Mouse (Mus musculus) kidney, embryonic 16.5 days (tissue): Measurements from ENCODE around the gene Sgo2a. TPM values are rescaled to one million over a fixed set of nuclear protein-coding genes. Genes with fewer than 3 reads are reported as not detected.
A peak's percentile ranks its signal among the peaks of the same experiment; 100 is the strongest.

Experiments used
- ATAC-seq: fragments of 200-750 bp; cut with Nextera tagmentation; 2 replicates; pipeline ENCODE4 v1.8.0; 2017; ENCODE audit warnings: moderate TSS enrichment; ENCODE audit not compliant: low FRiP score, low TSS enrichment
- H3K27ac ChIP-seq: fragments of 300-500 bp; sonication (generic); 2 replicates; pipeline ENCODE4 v1.5.1; 2014; ENCODE audit warnings: low read length
- H3K27me3 ChIP-seq: fragments of 300-500 bp; sonication (generic); 2 replicates; pipeline ENCODE4 v1.6.1; 2014; ENCODE audit warnings: low read length, control low read depth, mixed read lengths; ENCODE audit not compliant: insufficient read depth
- H3K36me3 ChIP-seq: fragments of 300-500 bp; sonication (generic); 2 replicates; pipeline ENCODE4 v1.6.1; 2014; ENCODE audit warnings: low read length, control low read depth, mixed read lengths; ENCODE audit not compliant: insufficient read depth
- H3K4me1 ChIP-seq: fragments of 300-500 bp; sonication (generic); 2 replicates; pipeline ENCODE4 v1.6.1; 2014; ENCODE audit warnings: low read length, control low read depth, mixed read lengths; ENCODE audit not compliant: insufficient read depth
- H3K4me2 ChIP-seq: fragments of 300-500 bp; sonication (generic); replicated peaks from 2 replicates; pipeline ENCODE4 v1.6.1; 2014; ENCODE audit warnings: low read depth, low read length
- H3K4me3 ChIP-seq: fragments of 300-500 bp; sonication (generic); 2 replicates; pipeline ENCODE4 v1.5.1; 2014; ENCODE audit warnings: mild to moderate bottlenecking, low read length
- H3K9ac ChIP-seq: fragments of 300-500 bp; sonication (generic); replicated peaks from 2 replicates; pipeline ENCODE4 v1.6.1; 2014; ENCODE audit warnings: low read length
- H3K9me3 ChIP-seq: fragments of 300-500 bp; sonication (generic); 2 replicates; pipeline ENCODE4 v1.6.1; 2016; ENCODE audit warnings: low read length, control low read depth
- WGBS: fragments of 180-500 bp; shearing (Covaris S2); extraction: QIAGEN DNeasy Blood & Tissue Kit; methylation state at CpG from one replicate; pipeline ENCODE4 v1.1.7; 2014; 5-methylcytosine and 5-hydroxymethylcytosine counted together
- polyA plus RNA-seq: library from polyadenylated mRNA; unstranded; fragments of >200 nt; fragmentation: Nextera tagmentation; extraction: Ambion mirVana; gene quantifications from 2 replicates; pipeline ENCODE4 v1.2.1, GENCODE M21; 2015

Sgo2a gene
- polyA plus RNA-seq, 1 experiment from 2014 or later = 15.6 TPM

- Histone ChIP-seq H3K4me3 (no peak overlapping the region), H3K9me3 (no peaks in the 10 kb centered on the region), H3K4me1 (0 out of 2 replicates have a peak, but pooled peaks cover 2% of the 10 kb centered on the region), H3K27ac (0 out of 2 replicates have a peak overlapping the region, but pooled peaks have one; percentile 12), H3K27me3 (no peaks in the 10 kb centered on the region), H3K36me3 (no peaks in the 10 kb centered on the region), H3K4me2 (no peak overlapping the region), H3K9ac (no peak overlapping the region)
- ATAC-seq = 0 out of 2 replicates have a peak, but pooled peaks have one; percentile 59
- 60% methylated on average over 11 of the region's 11 CpGs for WGBS
These were observed 61.2 kb downstream of the Sgo2a start for GRCm38 (mm10) chr1:58056939-58057338.

GRCm38 (mm10) chr1:58058846-58059245 lies 63.1 kb downstream of the Sgo2a start:
- H3K36me3 ChIP-seq = no peaks in the 10 kb centered on the region
- no peaks in the 10 kb centered on the region for H3K9me3 ChIP-seq
- ATAC-seq = no peak
- H3K4me2 ChIP-seq = no peak overlapping the region
- WGBS = 90% methylated on average over 4 of the region's 4 CpGs
- 0 out of 2 replicates have a peak, but pooled peaks cover 2% of the 10 kb centered on the region for H3K4me1 ChIP-seq
- H3K27ac ChIP-seq = no peak overlapping the region
- H3K27me3 ChIP-seq = no peaks in the 10 kb centered on the region
- H3K4me3 ChIP-seq = no peak overlapping the region
- no peak overlapping the region for H3K9ac ChIP-seq

DNA sequence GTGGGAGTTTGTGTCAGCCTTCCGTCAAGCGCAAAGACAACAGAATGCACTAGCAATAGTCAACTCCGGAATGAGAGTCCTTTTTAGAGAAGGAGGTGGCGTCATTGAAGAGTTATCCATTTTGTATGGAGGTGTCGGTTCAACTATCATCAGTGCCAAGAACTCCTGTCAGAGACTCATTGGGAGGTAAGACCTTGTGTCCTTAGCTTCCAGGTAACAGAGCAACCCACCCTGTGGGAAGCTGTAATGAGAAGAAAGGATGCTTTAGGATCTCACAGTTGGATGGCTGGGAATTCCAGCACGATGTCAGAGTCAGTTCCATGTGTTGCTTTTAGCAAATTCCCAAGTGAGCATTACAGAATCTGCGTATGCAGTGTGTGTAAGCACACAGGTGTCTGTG lies 66.4 kb downstream of the Sgo2a start:
- no peak overlapping the region for H3K27ac ChIP-seq
- H3K4me1 ChIP-seq = no peaks in the 10 kb centered on the region
- no peaks in the 10 kb centered on the region for H3K36me3 ChIP-seq
- H3K9me3 ChIP-seq = no peaks in the 10 kb centered on the region
- no peaks in the 10 kb centered on the region for H3K27me3 ChIP-seq
- no peak overlapping the region for H3K9ac ChIP-seq
- H3K4me2 ChIP-seq = no peak overlapping the region
- 92% methylated on average over 7 of the region's 7 CpGs for WGBS
- no peak overlapping the region for H3K4me3 ChIP-seq
- ATAC-seq = no peak

DNA sequence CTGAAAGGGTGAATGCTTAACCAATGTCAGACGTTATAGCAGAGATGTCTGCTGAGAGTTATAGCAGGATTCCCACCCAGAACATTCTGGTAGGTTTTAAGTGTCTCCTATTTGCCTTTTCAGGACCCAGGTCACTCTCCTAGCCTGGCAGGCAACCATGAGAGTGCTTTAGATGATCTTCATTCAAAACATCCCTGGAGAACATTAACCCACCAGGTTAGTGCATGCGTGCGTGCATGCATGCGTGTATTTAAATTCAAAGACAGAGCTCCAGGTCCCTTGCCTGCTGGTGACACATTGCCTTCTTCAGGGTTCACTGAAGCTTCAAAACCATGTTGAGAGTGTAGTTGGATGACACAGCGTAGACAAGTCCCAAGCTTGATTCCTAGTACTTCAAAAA lies 69.4 kb downstream of the Sgo2a start:
- WGBS = 66% methylated on average over 5 of the region's 5 CpGs
- Histone ChIP-seq H3K36me3 (no peaks in the 10 kb centered on the region), H3K27ac (no peak overlapping the region), H3K9me3 (no peaks in the 10 kb centered on the region), H3K27me3 (no peaks in the 10 kb centered on the region), H3K4me1 (no peaks in the 10 kb centered on the region), H3K4me2 (no peak overlapping the region), H3K9ac (no peak overlapping the region), H3K4me3 (no peak overlapping the region)
- ATAC-seq = no peak

DNA sequence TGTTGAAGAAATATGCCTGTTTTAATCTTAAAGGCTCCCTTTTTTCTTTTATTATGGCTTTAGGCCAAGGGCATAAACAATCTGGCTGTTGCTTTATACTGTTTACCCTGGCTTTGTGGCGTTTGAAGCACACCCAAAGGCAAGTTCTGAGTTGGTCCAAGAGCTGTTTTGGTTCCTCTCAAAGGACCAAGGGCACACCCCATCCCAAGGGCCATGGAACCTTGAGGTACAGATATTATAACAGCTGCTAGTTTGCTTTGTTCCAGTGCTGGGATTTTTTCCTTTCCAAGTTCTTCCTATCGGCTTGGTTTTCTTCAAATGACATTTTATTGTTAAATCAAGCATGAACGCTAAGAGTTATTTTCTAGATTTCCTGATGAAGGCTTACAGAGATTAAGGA lies 69.8 kb downstream of the Sgo2a start:
- Histone ChIP-seq H3K4me1 (no peaks in the 10 kb centered on the region), H3K36me3 (no peaks in the 10 kb centered on the region), H3K9me3 (no peaks in the 10 kb centered on the region), H3K4me2 (no peak overlapping the region), H3K27me3 (no peaks in the 10 kb centered on the region), H3K27ac (no peak overlapping the region), H3K4me3 (no peak overlapping the region), H3K9ac (no peak overlapping the region)
- WGBS = 50% methylated on average over 3 of the region's 3 CpGs
- ATAC-seq = no peak

- H3K4me2 ChIP-seq = no peak overlapping the region
- no peaks in the 10 kb centered on the region for H3K36me3 ChIP-seq
- H3K9me3 ChIP-seq = no peaks in the 10 kb centered on the region
- H3K27me3 ChIP-seq = no peaks in the 10 kb centered on the region
- H3K4me3 ChIP-seq = no peak overlapping the region
- H3K4me1 ChIP-seq = no peaks in the 10 kb centered on the region
- 71% methylated on average over 6 of the region's 6 CpGs for WGBS
- ATAC-seq = no peak
- no peak overlapping the region for H3K9ac ChIP-seq
- H3K27ac ChIP-seq = no peak overlapping the region
These were observed 73.4 kb downstream of the Sgo2a start for GRCm38 (mm10) chr1:58069181-58069580.

DNA sequence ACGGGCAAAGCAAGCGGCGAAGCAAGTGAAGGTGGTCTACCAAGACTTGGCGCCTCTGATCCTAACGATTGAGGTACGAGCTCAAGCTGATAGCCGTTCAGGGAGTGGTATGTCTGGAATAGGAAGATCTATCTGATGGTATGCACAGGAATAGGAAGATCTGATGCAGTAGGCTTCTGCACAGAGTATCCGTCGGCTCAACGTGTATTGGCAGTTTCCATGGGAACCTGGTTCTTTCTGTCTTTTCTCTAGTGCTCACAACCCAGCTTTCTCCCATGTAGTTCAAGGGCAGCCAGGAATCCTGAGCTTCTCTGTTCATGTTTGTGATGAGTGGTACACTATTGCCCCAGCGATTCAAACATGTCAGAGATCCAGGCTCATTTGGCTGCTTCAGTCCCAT lies 74.3 kb downstream of the Sgo2a start:
- ATAC-seq = no peak
- WGBS = 89% methylated on average over 11 of the region's 11 CpGs
- H3K4me1 ChIP-seq = no peaks in the 10 kb centered on the region

DNA sequence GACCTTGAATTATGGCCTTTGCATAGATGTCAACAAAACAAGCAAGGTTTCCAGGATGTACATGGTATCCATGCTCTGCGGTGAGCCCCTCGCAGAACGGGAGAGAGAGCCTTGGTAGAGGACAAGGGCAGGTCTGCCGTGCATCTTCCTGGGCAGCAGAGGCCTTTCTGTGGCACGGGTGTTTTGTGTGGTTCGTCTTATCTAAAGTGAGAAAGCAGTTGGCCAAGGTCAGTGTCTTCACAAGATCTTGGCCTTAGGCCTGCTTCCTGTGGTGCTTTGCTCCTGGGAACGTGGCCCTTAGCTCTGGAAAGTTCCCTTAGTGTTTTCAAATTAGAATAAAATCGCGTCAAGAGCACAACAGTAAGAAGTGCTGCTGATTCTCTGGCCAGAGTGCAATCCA lies 75.2 kb downstream of the Sgo2a start:
- Histone ChIP-seq H3K9me3 (no peaks in the 10 kb centered on the region), H3K27ac (no peak overlapping the region), H3K4me1 (no peaks in the 10 kb centered on the region), H3K4me3 (no peak overlapping the region), H3K9ac (no peak overlapping the region), H3K36me3 (no peaks in the 10 kb centered on the region), H3K27me3 (no peaks in the 10 kb centered on the region), H3K4me2 (no peak overlapping the region)
- 82% methylated on average over 9 of the region's 9 CpGs for WGBS
- no peak for ATAC-seq

More for the DNA sequence above, 74.3 kb downstream of the Sgo2a start:
- Histone ChIP-seq H3K27ac (no peak overlapping the region), H3K9ac (no peak overlapping the region), H3K4me3 (no peak overlapping the region), H3K27me3 (no peaks in the 10 kb centered on the region), H3K9me3 (no peaks in the 10 kb centered on the region), H3K4me2 (no peak overlapping the region), H3K36me3 (no peaks in the 10 kb centered on the region)

DNA sequence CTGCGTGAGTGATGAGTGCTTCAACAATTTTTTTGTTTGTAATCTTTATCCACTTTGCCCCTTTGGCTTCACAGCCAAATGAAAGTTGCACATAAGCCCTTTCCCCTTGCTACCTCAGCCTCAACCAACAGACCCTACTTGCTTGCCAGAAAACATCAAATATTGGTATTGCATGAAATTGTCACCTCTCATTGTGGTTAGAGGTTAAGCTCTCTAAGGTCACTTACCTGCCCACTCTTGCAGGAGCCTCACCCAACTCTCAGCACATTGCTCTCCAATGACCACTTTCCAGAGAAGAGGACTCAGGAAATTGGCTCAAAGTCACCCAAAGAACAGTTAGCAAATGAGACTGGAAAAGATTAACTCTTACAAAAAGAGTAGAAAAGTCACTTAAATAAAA lies 75.7 kb downstream of the Sgo2a start:
- Histone ChIP-seq H3K9me3 (no peaks in the 10 kb centered on the region), H3K4me2 (no peak overlapping the region), H3K27ac (no peak overlapping the region), H3K36me3 (no peaks in the 10 kb centered on the region), H3K4me3 (no peak overlapping the region), H3K27me3 (no peaks in the 10 kb centered on the region), H3K4me1 (no peaks in the 10 kb centered on the region), H3K9ac (no peak overlapping the region)
- no peak for ATAC-seq
- 85% methylated on average over 1 of the region's 1 CpGs for WGBS

GRCm38 (mm10) chr1:58072416-58072815 lies 76.6 kb downstream of the Sgo2a start:
- ATAC-seq = no peak
- no peak overlapping the region for H3K4me3 ChIP-seq
- H3K4me1 ChIP-seq = no peaks in the 10 kb centered on the region
- H3K9me3 ChIP-seq = no peaks in the 10 kb centered on the region
- no peak overlapping the region for H3K9ac ChIP-seq
- H3K4me2 ChIP-seq = no peak overlapping the region
- 26% methylated on average over 2 of the region's 2 CpGs for WGBS
- H3K36me3 ChIP-seq = no peaks in the 10 kb centered on the region
- no peak overlapping the region for H3K27ac ChIP-seq
- H3K27me3 ChIP-seq = no peaks in the 10 kb centered on the region
